In the genomic region with DNA sequence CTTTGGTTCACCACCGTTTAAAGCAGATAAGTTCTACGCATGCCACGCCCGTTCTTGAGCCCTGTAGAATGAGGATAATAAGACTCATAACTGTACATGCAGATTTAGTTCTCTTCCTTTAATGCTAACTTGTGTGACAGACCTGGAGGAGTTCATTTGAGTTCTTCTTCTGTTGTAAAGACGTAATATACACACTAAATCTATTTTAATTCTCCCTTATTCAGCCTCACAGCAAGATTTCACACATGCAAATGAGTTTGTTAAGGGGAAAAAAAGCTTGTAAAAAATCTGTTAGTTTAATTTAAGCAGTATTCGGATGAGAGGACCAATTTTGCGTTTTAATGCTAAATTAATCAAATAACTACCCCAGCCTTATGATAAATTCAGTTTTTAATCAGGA, we compare ENCODE assay signal across 18 mouse cellular contexts.
"Had no signal": no experiment of that assay in that cellular context is flagged by ENCODE, and none has a peak within 500 bp of the region (broad histone marks: within the 10 kb centered on the region; RNA-seq: fewer than 3 reads in every experiment).

No protein-coding gene starts in this region.

- H3K4me1 ChIP-seq: kidney, embryonic 15.5 days; liver, embryonic 13.5 days; neural tube, embryonic 12.5 days; neural tube, embryonic 15.5 days had no signal

- H3K9ac ChIP-seq: kidney, embryonic 15.5 days; liver, embryonic 13.5 days; neural tube, embryonic 12.5 days; neural tube, embryonic 15.5 days had no signal

- H3K27ac ChIP-seq: kidney, embryonic 15.5 days; left cerebral cortex, adult 2 months; liver, embryonic 13.5 days; neural tube, embryonic 12.5 days; neural tube, embryonic 15.5 days; stomach, postnatal 0 days had no signal

- DNase-seq: kidney, postnatal 10 days; kidney, postnatal 36 days; layer of hippocampus, postnatal 36 days; liver, embryonic 13.5 days; lung, adult 2 months; lung, postnatal 14 days; lung, postnatal 4 days; midbrain, embryonic 14.5 days; right cerebral cortex, adult 18-20 months; right cerebral cortex, postnatal 14 days; right cerebral cortex, postnatal 4 days; thymus, postnatal 25 days had no signal

- H3K4me3 ChIP-seq: kidney, embryonic 15.5 days; left cerebral cortex, adult 2 months; liver, embryonic 13.5 days; neural tube, embryonic 12.5 days; neural tube, embryonic 15.5 days had no signal

- H3K9me3 ChIP-seq: kidney, embryonic 15.5 days; liver, embryonic 13.5 days; neural tube, embryonic 12.5 days; neural tube, embryonic 15.5 days had no signal

- H3K36me3 ChIP-seq: kidney, embryonic 15.5 days; liver, embryonic 13.5 days; neural tube, embryonic 12.5 days; neural tube, embryonic 15.5 days had no signal

- H3K27me3 ChIP-seq: kidney, embryonic 15.5 days; liver, embryonic 13.5 days; neural tube, embryonic 12.5 days; neural tube, embryonic 15.5 days had no signal

- H3K4me2 ChIP-seq: kidney, embryonic 15.5 days; liver, embryonic 13.5 days; midbrain, embryonic 11.5 days; neural tube, embryonic 12.5 days; neural tube, embryonic 15.5 days had no signal
